Mouse (Mus musculus): ENCODE results near the gene Pex11g.

- TF ChIP-seq CTCF (IDR thresholded peaks at IDR 0.05) (no peak), EP300 (IDR thresholded peaks at IDR 0.05) (no peak)
Observed at GRCm38 (mm10) chr8:3516450-3517116, 49.1 kb upstream of the Pex11g start.

Measured in lung, postnatal 0 days (tissue).